Mouse (Mus musculus) forebrain, embryonic 11.5 days (tissue): ENCODE results near the gene Crip2. TPM values are rescaled to one million over a fixed set of nuclear protein-coding genes. Genes with fewer than 3 reads are reported as not detected.

Experiments
- ATAC-seq: fragments of 200-750 bp; cut with Nextera tagmentation; replicated peaks from 2 replicates; pipeline ENCODE4 v1.8.0; 2017; ENCODE audit warnings: moderate TSS enrichment; ENCODE audit not compliant: low FRiP score
- DNase-seq: peaks from one replicate; pipeline ENCODE4 v3.0.0-alpha.2; 2017; ENCODE audit warnings: low spot score
- H3K27ac ChIP-seq: fragments of 300-500 bp; sonication (generic); 2 replicates; pipeline ENCODE4 v1.5.1; 2014; ENCODE audit warnings: low read depth, low read length
- H3K27me3 ChIP-seq: fragments of 300-500 bp; sonication (generic); 2 replicates; pipeline ENCODE4 v1.6.1; 2014; ENCODE audit warnings: mild to moderate bottlenecking, low read length, mixed read lengths; ENCODE audit not compliant: control insufficient read depth, insufficient read depth
- H3K36me3 ChIP-seq: fragments of 300-500 bp; sonication (generic); 2 replicates; pipeline ENCODE4 v1.6.1; 2014; ENCODE audit warnings: mild to moderate bottlenecking, low read length, moderate library complexity, mixed read lengths; ENCODE audit not compliant: control insufficient read depth, insufficient read depth
- H3K4me1 ChIP-seq: fragments of 300-500 bp; sonication (generic); replicated peaks from 2 replicates; pipeline ENCODE4 v1.6.1; 2014; ENCODE audit warnings: low read length, mixed read lengths; ENCODE audit not compliant: control insufficient read depth, insufficient read depth
- H3K4me2 ChIP-seq: fragments of 300-500 bp; sonication (generic); 2 replicates; pipeline ENCODE4 v1.6.1; 2014; ENCODE audit warnings: low read depth, mild to moderate bottlenecking, low read length, moderate library complexity, mixed read lengths; ENCODE audit not compliant: severe bottlenecking
- H3K4me3 ChIP-seq: fragments of 300-500 bp; sonication (generic); 2 replicates; pipeline ENCODE4 v1.5.1; 2014; ENCODE audit warnings: low read depth, low read length
- H3K9ac ChIP-seq: fragments of 300-500 bp; sonication (generic); 2 replicates; pipeline ENCODE4 v1.6.1; 2014; ENCODE audit warnings: low read length
- H3K9me3 ChIP-seq: fragments of 300-500 bp; sonication (generic); 2 replicates; pipeline ENCODE4 v1.6.1; 2016; ENCODE audit warnings: low read length, mixed read lengths; ENCODE audit not compliant: control insufficient read depth
- WGBS: fragments of 180-500 bp; shearing (Covaris S2); extraction: QIAGEN DNeasy Blood & Tissue Kit; methylation state at CpG from one replicate; pipeline ENCODE4 v1.1.7; 2014; 5-methylcytosine and 5-hydroxymethylcytosine counted together
- polyA plus RNA-seq: library from polyadenylated mRNA; unstranded; fragments of >200 nt; fragmentation: Nextera tagmentation; extraction: Ambion mirVana; gene quantifications from 2 replicates; pipeline ENCODE4 v1.2.1, GENCODE M21; 2014

Crip2 gene
- polyA plus RNA-seq, 1 experiment from 2014 or later: 186 TPM

DNA sequence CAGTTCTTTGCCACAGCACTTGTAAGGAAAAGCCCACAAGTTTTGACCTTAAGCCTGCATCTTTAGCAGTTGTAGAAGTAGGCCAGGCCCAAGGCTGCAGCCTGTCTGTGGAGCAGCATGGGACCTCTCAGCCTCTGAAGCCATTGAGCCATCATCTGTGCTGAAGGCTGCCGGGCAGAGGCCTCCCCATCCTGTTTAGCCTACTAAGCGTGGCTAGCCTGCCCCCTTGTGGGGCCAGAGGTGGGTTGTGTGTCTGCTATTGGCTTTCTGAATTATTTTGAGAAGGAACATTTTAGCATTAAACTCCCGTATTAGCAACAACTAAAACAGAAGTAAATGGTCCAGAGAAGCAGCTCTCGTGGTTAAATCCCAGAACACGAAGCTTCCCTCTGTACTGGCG, 37.6 kb upstream of the Crip2 start:
- peaks cover 16% of the 10 kb centered on the region for H3K4me1 ChIP-seq
- H3K27ac ChIP-seq: no peak overlapping the region
- no peaks in the 10 kb centered on the region for H3K27me3 ChIP-seq
- H3K36me3 ChIP-seq: no peaks in the 10 kb centered on the region; the same call in 1 of the 2 replicates
- whole genome bisulfite sequencing: 63% methylated on average over 6 of the region's 6 CpGs
- ATAC-seq: no peak
- H3K4me3 ChIP-seq: no peak overlapping the region
- no peaks in the 10 kb centered on the region; the same call in 1 of the 2 replicates for H3K9me3 ChIP-seq
- H3K9ac ChIP-seq: no peak overlapping the region
- no peak for DNase-seq
- H3K4me2 ChIP-seq: no peak overlapping the region

DNA sequence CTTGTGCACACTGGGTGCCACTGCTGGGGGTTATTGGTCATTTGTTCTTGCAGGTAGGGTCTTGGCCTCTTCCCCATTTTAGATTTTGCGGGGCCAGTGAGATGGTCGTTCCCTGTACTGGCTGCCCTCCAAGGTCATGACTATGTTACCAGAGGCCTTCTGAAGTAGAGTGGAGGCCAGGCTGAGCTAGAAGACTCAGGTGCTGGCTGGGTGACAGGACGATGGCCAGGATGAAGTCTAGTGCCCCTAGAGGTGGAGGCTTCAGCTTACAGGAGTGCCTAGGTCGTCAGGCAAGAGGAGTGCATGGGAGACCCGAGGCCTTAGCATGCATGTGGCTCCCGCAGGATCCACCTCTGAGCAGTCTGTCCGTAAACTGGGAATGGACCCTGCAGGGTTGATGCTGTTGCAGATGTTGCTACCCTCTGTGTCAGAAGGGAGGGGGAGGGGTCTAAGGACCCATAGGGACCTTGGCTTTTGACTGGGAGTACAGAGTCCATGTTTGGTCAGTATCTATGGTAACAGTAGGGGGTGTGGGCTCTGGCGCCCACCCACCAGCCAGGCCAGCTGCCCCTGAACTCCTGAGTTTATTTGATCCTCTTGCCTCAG, 36.1 kb upstream of the Crip2 start:
- Histone ChIP-seq H3K9ac (no peak overlapping the region), H3K27ac (no peak overlapping the region), H3K4me2 (no peak overlapping the region), H3K4me1 (peaks cover 14% of the 10 kb centered on the region), H3K9me3 (no peaks in the 10 kb centered on the region; the same call in 1 of the 2 replicates), H3K36me3 (no peaks in the 10 kb centered on the region; the same call in 1 of the 2 replicates), H3K4me3 (no peak overlapping the region), H3K27me3 (no peaks in the 10 kb centered on the region)
- DNase-seq: no peak
- no peak for ATAC-seq
- WGBS: 89% methylated on average over 8 of the region's 8 CpGs

DNA sequence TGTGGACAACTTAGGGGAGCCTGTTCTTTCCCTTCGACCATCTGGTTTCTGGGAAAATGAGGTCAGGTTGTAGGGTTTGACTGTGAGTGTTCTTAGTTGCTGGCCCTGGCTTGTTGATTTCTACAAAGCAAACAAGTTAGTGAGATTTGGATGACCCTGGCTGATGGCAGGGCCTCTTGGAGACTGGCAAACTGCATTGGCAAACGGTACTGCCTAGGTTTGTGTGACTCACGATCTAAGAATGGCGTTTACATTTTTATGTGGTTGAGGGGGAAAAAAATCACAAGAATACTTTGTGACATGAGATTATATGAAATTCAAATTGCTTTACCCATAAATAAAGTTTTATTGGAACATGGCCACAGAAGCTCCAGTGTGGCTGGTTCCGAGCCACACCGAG, 33.6 kb upstream of the Crip2 start:
- Histone ChIP-seq H3K9ac (no peak overlapping the region), H3K4me1 (0 out of 2 replicates have a peak, but pooled peaks cover 2% of the 10 kb centered on the region), H3K36me3 (no peaks in the 10 kb centered on the region; the same call in 1 of the 2 replicates), H3K27me3 (no peaks in the 10 kb centered on the region), H3K9me3 (no peaks in the 10 kb centered on the region; the same call in 1 of the 2 replicates), H3K4me3 (no peak overlapping the region), H3K4me2 (no peak overlapping the region), H3K27ac (no peak overlapping the region)
- DNase-seq (no peak), ATAC-seq (no peak)
- WGBS: 91% methylated on average over 6 of the region's 6 CpGs

DNA sequence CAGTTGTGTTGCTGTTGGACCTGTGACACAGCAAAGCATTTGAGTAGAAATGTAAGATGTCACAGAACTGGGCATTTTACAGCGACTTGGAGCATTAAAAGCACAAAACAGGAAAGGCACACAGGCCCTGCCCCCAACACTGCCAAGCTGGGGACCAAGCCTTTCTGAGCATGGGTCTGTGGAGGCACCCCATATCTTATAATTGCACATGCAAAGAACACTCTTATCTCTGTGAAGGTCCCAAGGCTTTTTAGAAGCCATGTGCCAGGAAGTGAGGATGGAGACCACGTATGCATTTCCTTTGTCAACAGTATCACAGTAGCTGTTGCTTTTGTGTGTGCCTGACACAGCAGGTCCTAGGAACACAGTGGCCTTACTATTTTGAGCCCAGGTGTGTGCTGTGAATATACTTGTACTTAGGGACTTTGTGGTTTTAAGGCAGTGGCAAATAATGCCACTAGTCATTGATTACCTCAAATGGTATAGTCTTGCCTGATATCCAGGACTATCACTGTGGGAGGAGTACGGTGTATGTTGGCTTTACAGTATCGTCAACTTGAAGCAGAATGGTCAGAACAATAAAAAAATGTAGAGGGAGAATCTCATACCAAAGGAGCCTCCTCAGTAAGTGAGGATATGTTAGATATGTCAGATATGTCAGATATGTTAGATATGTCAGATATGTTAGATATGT, 32.5 kb upstream of the Crip2 start:
- ATAC-seq (no peak), DNase-seq (no peak)
- H3K27ac ChIP-seq: no peak overlapping the region
- no peaks in the 10 kb centered on the region; the same call in 1 of the 2 replicates for H3K36me3 ChIP-seq
- H3K4me1 ChIP-seq: no peaks in the 10 kb centered on the region
- no peak overlapping the region for H3K9ac ChIP-seq
- H3K9me3 ChIP-seq: no peaks in the 10 kb centered on the region; the same call in 1 of the 2 replicates
- no peak overlapping the region for H3K4me2 ChIP-seq
- no peaks in the 10 kb centered on the region for H3K27me3 ChIP-seq
- 87% methylated on average over 4 of the region's 4 CpGs for WGBS
- H3K4me3 ChIP-seq: no peak overlapping the region

DNA sequence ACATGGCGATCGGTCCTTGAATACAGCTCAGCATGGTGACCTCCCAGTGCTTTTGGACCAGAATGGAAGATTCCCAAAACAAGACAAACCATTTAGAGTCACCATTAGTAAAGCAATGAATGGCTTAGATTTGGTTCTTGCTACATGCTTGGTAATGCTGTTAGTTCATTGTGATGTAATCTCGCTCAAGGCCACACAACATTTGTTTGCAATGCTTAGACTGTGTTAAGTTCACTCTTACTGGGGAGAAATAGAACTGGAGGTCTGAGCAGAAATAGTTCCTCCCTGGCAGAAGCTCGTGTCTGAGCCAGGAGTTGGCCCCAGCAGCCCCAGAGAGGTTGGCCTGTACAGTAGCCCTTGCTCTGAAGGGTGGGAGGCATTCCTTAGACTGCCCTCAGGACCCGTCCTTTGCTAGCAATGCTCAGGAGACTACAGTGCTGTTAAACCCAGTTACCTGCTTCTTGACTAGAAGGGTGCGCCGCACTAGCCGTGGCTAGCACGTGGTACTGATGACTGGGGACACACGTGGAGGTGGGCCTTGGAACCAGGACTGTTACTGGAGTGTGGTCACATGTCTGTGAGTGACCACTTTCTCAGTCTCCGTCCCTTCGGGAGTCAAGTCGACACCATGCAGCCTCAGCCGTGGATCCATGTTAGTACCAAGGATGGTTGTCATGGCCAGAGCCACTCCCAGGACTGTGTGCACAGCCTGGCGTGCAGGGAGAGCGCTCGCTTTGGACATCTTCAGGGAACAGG, 31.3 kb upstream of the Crip2 start:
- no peaks in the 10 kb centered on the region; the same call in 1 of the 2 replicates for H3K9me3 ChIP-seq
- H3K27me3 ChIP-seq: no peaks in the 10 kb centered on the region
- H3K9ac ChIP-seq: no peak overlapping the region
- no peaks in the 10 kb centered on the region for H3K4me1 ChIP-seq
- 93% methylated on average over 17 of the region's 17 CpGs for WGBS
- H3K36me3 ChIP-seq: no peaks in the 10 kb centered on the region; the same call in 1 of the 2 replicates
- no peak overlapping the region for H3K4me2 ChIP-seq
- no peak for DNase-seq
- no peak overlapping the region for H3K4me3 ChIP-seq
- H3K27ac ChIP-seq: no peak overlapping the region
- ATAC-seq: 0 out of 2 replicates have a peak, but pooled peaks have one; percentile 16

DNA sequence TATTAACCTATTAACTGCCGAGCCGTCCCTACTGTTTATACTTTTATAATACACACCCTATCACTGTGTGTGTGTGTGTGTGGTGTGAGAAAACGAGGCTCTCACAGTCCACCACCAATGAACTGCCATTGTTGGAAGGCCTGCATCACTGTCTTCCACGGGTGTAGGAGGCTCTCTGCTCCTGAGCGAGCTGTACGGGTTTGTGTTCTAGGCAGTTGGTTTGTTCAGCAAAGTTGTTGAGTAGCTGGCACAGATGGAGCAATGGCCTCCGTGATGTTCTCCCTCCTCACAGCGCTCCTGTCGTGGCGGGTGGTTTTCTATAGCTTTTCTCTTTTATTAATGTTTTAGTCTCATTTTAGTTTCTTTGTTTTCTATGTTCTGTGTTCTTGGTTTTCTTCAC, 30.2 kb upstream of the Crip2 start:
- DNase-seq (no peak), ATAC-seq (no peak)
- Histone ChIP-seq H3K9me3 (no peaks in the 10 kb centered on the region; the same call in 1 of the 2 replicates), H3K4me3 (no peak overlapping the region), H3K27ac (no peak overlapping the region), H3K27me3 (no peaks in the 10 kb centered on the region), H3K4me1 (no peaks in the 10 kb centered on the region), H3K4me2 (no peak overlapping the region), H3K9ac (no peak overlapping the region), H3K36me3 (peaks cover 2% of the 10 kb centered on the region; the same call in 1 of the 2 replicates)
- 90% methylated on average over 10 of the region's 10 CpGs for WGBS

DNA sequence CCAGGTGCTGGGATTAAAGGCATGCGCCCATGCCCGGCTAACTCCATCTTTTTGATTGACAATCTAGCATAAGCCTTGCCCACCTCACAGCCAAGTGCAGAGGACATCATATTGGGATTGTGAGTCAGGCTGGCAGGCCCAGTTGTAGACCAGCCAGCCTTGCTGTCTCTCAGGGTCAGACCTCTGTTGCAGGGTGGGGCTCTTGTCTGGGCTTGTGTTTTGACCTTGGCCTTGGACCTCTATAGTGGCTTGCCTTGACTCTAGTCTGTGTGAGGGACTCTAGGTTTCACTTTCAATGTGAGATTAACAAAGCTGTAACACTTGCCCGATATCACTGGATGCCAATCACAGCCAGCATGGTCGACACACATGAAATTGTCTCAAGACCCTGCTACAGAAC, 25.9 kb upstream of the Crip2 start:
- H3K4me1 ChIP-seq: no peaks in the 10 kb centered on the region
- no peak overlapping the region for H3K4me2 ChIP-seq
- H3K27me3 ChIP-seq: no peaks in the 10 kb centered on the region
- H3K27ac ChIP-seq: no peak overlapping the region
- no peak overlapping the region for H3K9ac ChIP-seq
- no peak for ATAC-seq
- no peaks in the 10 kb centered on the region for H3K9me3 ChIP-seq
- H3K4me3 ChIP-seq: no peak overlapping the region
- 90% methylated on average over 4 of the region's 4 CpGs for WGBS
- DNase-seq: no peak
- H3K36me3 ChIP-seq: peaks cover 12% of the 10 kb centered on the region

DNA sequence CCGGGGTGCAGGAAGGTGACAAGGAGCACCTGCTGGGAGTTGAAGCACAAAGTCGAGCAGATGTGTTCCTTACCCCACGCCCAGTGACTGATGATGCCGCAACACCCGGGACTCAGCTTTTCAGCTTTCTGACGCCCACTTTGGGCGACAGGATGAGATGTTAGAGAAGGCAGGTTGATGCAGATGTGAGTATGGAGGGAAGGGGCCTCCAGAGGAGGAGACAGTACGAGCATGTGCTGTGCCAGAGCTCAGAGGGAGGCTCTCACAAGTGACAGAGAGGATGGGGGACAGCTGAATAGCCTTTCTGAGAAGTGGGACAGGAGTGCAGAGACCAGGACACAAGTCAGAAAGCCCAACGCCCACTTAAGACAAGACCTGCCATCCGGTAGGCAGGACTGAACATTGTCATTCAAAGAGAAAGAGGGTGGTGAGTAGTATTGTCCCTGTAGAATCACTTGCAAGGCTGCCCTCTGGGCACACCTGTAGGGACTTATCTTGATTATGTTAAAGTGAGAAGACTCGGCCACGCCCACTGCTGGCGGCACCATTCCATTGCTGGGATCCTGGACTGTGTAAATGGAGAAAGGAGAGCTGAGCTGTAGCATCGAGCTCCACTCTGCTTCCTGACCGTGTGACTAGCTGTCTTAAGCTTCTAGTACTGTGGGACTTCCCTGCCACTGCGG, 25.0 kb upstream of the Crip2 start:
- H3K9ac ChIP-seq: no peak overlapping the region
- H3K27me3 ChIP-seq: no peaks in the 10 kb centered on the region
- no peaks in the 10 kb centered on the region for H3K9me3 ChIP-seq
- H3K4me1 ChIP-seq: no peaks in the 10 kb centered on the region
- H3K36me3 ChIP-seq: peaks cover 14% of the 10 kb centered on the region
- DNase-seq: no peak
- no peak overlapping the region for H3K4me2 ChIP-seq
- H3K4me3 ChIP-seq: no peak overlapping the region
- WGBS: 90% methylated on average over 16 of the region's 16 CpGs
- ATAC-seq: no peak
- H3K27ac ChIP-seq: no peak overlapping the region
